Mouse (Mus musculus) embryo, embryonic 11.5 days (tissue): ENCODE results near the gene Agpat3.

Experiments used
- DNase-seq: peaks from one replicate; pipeline ENCODE4 v3.0.0-alpha.2; 2012; ENCODE audit warnings: low read depth, low spot score

Agpat3 gene

DNA sequence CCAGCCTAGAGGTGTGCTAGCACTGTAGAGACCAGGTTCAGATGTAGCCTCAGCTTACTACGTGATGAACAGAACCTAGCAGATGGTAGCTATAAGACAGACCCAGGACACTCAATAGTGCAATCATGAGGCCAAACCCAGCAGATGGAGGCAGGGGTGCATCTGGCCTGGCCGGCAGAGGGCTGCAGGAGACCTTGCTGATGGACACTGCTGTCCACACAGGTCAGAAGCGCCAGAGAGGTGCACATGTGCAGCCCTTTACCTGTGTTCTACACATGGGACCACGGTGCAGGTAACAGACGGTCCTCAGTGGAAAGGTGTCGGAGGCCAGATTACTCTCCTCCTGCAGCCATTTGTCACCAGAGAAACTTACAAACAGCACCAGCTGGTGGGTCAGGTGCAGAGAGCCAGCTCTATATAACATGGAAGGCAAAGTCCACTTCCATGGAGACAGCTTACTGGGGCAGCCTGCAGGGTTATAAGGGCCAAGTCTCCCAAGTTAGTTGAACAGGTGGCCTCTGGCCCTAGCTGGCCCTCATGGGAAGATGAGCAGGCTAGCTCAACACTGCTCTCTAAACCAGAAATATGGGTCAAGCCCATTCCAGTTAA, 27.6 kb downstream of the Agpat3 start:
- DNase-seq: no peak

- no peak for DNase-seq
These were observed 28.9 kb downstream of the Agpat3 start for GRCm38 (mm10) chr10:78323214-78323880.

GRCm38 (mm10) chr10:78322806-78323205, 29.5 kb downstream of the Agpat3 start:
- DNase-seq: no peak

DNA sequence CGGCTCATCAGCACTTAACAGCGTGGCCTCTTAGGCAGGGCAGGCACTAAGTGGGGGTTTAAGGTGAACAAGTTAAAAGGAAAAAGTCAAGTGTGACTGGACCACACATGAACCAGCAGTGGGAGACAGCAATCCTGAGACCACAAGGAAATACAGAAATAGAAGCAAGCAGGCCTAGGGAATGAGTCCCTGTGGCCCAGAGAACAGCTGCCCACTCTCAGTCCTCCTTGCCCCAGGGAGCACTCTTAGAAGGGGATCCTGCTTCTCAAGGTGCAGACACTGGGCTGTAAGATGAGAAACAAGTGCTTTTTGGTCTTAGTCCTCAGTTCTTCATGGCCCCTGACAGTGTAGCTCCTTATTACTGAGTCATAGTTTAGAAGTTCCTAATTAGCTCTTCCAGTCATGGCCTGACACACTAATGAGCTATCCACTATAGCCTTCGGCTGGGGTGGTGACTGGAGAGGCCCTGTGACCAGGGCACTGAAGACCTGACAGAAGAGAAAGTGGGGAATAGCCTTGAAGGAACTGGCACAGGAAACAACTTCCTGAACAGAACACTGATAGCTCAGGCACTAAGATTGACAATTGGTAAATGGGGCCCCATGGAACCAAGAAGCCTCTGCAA, 31.0 kb downstream of the Agpat3 start:
- no peak for DNase-seq

DNA sequence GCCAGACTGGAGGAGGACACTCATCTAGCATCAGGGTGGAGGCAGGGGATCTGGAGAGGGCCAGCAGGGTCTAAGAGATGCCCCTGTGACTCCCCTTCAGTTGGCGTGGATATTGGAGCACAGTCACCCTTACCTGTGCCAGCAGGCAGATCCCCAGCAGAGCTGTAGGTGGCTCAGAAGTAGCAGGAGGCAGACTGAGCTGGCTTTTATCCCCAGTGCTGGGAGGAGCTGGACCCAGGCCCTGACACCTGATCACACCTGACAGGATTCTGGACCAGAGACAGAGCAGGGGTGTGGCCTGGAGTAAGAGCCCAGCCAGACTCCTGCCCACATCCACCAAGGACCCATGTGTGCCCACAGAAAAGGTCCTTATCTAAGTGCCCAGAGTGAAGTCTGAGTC, 31.8 kb downstream of the Agpat3 start:
- DNase-seq: no peak

GRCm38 (mm10) chr10:78319940-78320339, 32.3 kb downstream of the Agpat3 start:
- DNase-seq: no peak

DNA sequence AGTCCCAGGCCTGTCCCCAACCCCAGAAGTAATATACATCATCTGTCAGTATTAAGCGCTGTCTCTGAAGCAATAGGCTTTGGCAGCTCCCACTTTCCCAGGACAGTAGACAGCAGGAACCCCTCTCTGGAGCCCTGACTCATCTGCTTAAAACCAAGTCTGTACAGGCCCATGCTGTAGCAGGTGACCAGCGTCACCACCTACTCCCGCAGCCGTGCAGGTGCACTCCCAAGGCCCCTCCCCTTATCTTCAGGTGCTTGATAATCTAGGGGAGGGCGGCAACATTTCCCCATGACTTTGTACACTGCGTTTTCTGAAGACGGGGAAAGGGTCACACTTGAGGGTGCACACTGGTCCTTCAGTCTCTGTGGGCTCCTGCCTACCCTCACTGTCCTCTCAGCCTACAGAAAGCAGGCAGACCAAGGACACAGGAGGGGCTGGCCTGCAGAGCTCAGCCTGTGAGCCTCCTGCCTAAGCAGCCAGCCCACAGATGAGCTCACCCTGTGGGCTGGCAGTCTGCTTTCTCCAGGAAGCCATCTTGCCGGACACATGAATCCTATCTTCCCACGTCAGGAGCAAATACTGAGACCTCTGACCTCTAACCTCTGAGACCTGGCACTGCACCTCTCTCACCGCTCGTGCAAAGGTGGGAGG, 34.9 kb downstream of the Agpat3 start:
- no peak for DNase-seq

DNA sequence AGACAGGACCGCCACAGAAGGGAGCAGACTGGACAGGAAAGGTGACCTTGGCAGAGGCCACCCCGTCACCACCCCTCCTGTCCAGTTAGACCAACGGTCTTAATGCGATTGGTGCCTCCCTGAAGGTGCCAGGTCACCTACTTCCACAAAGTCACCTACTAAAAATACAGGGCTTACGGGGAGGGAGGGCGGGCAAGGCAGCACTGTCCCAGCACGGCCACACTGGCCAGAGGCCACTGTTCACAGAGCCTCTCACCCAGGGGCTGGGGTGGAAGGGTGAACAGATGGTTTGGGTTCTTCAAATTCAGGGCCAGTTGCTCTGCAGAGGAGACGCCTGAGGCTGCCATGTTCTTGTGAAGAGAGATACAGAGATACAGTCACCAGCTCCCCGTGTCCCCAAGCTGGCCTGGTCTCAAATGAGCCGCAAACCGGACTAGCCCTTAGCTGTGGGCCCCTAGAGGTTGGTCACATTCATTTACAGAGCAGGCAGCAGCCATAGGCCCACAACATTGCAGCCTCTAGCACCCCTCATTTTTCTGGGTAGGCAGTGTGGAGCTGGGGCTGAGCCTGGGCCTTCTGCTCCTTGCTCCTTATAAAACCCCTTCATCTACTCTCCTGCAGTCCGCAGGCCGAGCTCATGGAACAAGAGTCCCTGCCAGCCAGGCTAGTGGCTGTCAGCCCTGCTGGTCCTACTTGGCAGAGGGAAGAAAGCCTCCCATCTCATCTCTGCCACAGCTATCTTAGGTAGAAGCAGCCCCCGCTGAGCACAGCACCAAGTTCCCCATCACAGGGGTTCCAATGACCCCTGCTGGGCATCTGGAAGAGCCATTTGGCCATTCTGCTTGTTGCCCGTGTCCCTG, 35.8 kb downstream of the Agpat3 start:
- DNase-seq: no peak

- DNase-seq: no peak
These were observed 37.1 kb downstream of the Agpat3 start for GRCm38 (mm10) chr10:78315145-78315544.

GRCm38 (mm10) chr10:78311886-78312635, 40.2 kb downstream of the Agpat3 start:
- no peak for DNase-seq

DNA sequence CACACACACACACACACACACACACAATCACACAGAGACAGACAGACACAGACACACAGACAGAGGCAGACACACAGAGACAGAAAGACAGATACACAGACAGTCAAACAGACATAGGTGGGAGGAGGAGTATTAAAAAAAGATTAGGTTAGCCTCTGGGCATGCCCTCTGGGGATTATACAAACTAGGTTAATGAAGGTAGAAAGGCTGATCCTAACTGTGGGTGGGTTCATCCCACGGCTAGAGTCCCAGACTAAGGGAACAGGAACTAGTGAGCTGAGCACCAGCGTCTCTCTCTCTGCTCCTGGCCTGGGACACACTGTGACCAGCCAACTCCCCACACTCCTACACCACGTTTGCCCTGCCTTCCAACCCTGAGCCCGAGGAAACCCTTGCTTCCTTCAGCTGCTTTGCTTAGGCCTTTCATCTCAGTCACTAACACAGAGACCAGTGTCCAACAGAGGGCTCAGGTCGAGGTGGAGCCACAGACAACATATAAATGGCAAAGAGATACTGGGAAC, 41.5 kb downstream of the Agpat3 start:
- no peak for DNase-seq

DNA sequence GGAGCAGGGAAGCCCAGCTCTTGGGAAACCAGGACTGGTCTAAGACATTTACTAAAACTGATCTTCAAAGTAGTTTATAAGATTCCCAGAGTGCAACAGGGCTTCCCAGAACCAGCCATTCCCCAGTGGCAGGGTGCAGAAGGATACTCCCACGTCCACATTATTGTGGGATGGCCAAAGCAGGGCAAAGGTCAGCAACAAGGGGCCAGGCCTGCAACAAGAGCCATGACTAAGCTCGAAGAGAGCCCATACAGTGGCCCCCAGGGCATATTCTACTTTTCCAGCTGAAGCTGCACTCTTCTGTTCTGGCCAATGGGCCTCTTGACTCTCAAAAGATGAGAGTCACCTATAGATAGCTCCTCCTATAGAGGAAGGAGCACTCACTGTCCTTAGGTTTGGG, 43.7 kb downstream of the Agpat3 start:
- DNase-seq: no peak

DNA sequence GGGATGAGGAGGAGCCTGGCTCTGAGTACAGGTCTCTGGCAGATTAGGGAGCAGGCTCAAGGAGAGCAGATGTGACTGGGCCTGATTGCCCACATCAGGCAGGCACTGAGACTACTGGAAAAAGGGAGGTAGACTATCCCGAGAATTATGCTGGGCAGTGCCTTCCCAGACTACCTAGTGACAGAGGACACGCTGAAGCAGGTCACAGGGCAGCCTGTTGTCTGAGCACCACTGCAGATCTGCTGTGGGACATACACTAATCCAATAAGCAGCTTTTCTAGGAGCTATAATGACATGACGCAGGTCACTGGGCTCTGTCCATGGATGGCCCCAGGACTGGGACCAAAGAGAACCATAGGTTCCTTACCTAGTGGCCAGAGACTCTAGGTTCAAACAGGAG, 44.9 kb downstream of the Agpat3 start:
- DNase-seq: no peak

DNA sequence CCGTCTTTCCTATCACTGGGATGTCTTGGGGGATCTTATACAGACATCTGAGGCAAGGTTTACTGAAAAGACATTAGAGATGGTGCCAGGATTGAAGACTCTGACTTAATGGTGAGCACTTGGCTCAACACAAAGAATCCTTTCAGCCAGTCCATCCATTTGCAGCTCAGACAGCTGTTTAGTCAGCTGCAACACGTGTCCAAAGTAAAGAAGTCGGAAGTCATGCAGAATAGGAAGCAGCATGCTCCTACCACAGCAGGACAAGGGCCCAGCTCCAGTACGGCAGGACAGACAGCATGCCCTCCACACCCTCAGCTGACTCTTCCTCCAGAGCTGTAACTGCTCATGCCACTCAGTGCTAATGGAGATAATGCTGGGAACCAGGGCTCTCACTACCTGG, 46.3 kb downstream of the Agpat3 start:
- DNase-seq: no peak

- DNase-seq: no peak
These were observed 47.3 kb downstream of the Agpat3 start for GRCm38 (mm10) chr10:78304996-78305395.

GRCm38 (mm10) chr10:78303675-78304074, 48.6 kb downstream of the Agpat3 start:
- no peak for DNase-seq

GRCm38 (mm10) chr10:78300061-78300460, 52.2 kb downstream of the Agpat3 start:
- DNase-seq: no peak

- DNase-seq: no peak
These were observed 53.3 kb downstream of the Agpat3 start for GRCm38 (mm10) chr10:78298651-78299644.
